Mouse (Mus musculus) olfactory bulb, adult 2 months (tissue): ENCODE data around the gene Gab3.
"Not testable (repeated sequence)": the region's sequence is repeated elsewhere in the genome, so short reads cannot be mapped to it uniquely, and the experiment has no call there.

Experiments
- CTCF ChIP-seq: fragments of 200-500 bp; IDR thresholded peaks from 2 replicates; pipeline ENCODE4 v1.5.1; 2012; ENCODE audit warnings: low read depth, mild to moderate bottlenecking, low read length, moderate library complexity; ENCODE audit not compliant: insufficient read depth
- POLR2A ChIP-seq: fragments of 200-500 bp; IDR thresholded peaks from 2 replicates; pipeline ENCODE4 v1.6.1; 2012; ENCODE audit warnings: mild to moderate bottlenecking, low read depth, low read length, moderate library complexity; ENCODE audit not compliant: insufficient read depth

DNA sequence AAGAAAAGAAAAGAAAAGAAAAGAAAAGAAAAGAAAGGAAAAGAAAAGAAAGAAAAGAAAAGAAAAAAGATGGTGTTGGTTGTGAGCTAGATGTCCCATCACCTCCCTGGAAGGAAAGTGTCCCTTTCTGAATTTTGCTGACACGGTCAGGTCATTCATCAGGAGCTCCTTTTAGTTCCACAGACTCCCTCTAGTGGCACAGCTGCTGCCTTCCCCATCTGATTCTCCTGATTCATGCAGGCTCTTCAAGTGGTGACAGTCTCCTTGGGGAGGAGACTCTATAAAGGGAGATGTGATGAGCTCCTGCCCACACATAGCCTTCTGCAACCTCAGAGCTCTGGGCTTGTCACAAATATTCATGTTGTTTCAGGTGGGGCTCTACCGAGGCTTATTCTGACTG is 122.4 kb downstream of the Gab3 start:
- not testable (repeated sequence) for TF ChIP-seq CTCF, POLR2A
